Mouse (Mus musculus) kidney, embryonic 16.5 days (tissue): Measurements from ENCODE around the gene Prr23a3. TPM values are rescaled to one million over a fixed set of nuclear protein-coding genes. Genes with fewer than 3 reads are reported as not detected.
A peak's percentile ranks its signal among the peaks of the same experiment; 100 is the strongest.

Experiments
- ATAC-seq: fragments of 200-750 bp; cut with Nextera tagmentation; 2 replicates; pipeline ENCODE4 v1.8.0; 2017; ENCODE audit warnings: moderate TSS enrichment; ENCODE audit not compliant: low FRiP score, low TSS enrichment
- H3K27ac ChIP-seq: fragments of 300-500 bp; sonication (generic); 2 replicates; pipeline ENCODE4 v1.5.1; 2014; ENCODE audit warnings: low read length
- H3K27me3 ChIP-seq: fragments of 300-500 bp; sonication (generic); 2 replicates; pipeline ENCODE4 v1.6.1; 2014; ENCODE audit warnings: low read length, control low read depth, mixed read lengths; ENCODE audit not compliant: insufficient read depth
- H3K36me3 ChIP-seq: fragments of 300-500 bp; sonication (generic); 2 replicates; pipeline ENCODE4 v1.6.1; 2014; ENCODE audit warnings: low read length, control low read depth, mixed read lengths; ENCODE audit not compliant: insufficient read depth
- H3K4me1 ChIP-seq: fragments of 300-500 bp; sonication (generic); 2 replicates; pipeline ENCODE4 v1.6.1; 2014; ENCODE audit warnings: low read length, control low read depth, mixed read lengths; ENCODE audit not compliant: insufficient read depth
- H3K4me2 ChIP-seq: fragments of 300-500 bp; sonication (generic); replicated peaks from 2 replicates; pipeline ENCODE4 v1.6.1; 2014; ENCODE audit warnings: low read depth, low read length
- H3K4me3 ChIP-seq: fragments of 300-500 bp; sonication (generic); 2 replicates; pipeline ENCODE4 v1.5.1; 2014; ENCODE audit warnings: mild to moderate bottlenecking, low read length
- H3K9ac ChIP-seq: fragments of 300-500 bp; sonication (generic); replicated peaks from 2 replicates; pipeline ENCODE4 v1.6.1; 2014; ENCODE audit warnings: low read length
- H3K9me3 ChIP-seq: fragments of 300-500 bp; sonication (generic); 2 replicates; pipeline ENCODE4 v1.6.1; 2016; ENCODE audit warnings: low read length, control low read depth
- WGBS: fragments of 180-500 bp; shearing (Covaris S2); extraction: QIAGEN DNeasy Blood & Tissue Kit; methylation state at CpG from one replicate; pipeline ENCODE4 v1.1.7; 2014; 5-methylcytosine and 5-hydroxymethylcytosine counted together
- polyA plus RNA-seq: library from polyadenylated mRNA; unstranded; fragments of >200 nt; fragmentation: Nextera tagmentation; extraction: Ambion mirVana; gene quantifications from 2 replicates; pipeline ENCODE4 v1.2.1, GENCODE M21; 2015

Prr23a3 gene
- polyA plus RNA-seq: not detected in 2 replicates

GRCm38 (mm10) chr9:98864571-98864970, at the start of gene Prr23a3:
Prr23a3 (plus strand) TSS chr9:98864767.
- 56% methylated on average over 22 of the region's 22 CpGs for WGBS
- 0 out of 2 replicates have a peak, but pooled peaks cover 2% of the 10 kb centered on the region for H3K9me3 ChIP-seq
- no peak within 1 kb of the TSS for H3K9ac ChIP-seq
- no peaks in the 10 kb centered on the region for H3K27me3 ChIP-seq
- ATAC-seq: no peak
- H3K27ac ChIP-seq: no peak within 1 kb of the TSS
- H3K36me3 ChIP-seq: no peaks in the 10 kb centered on the region
- H3K4me1 ChIP-seq: no peaks in the 10 kb centered on the region
- no peak within 1 kb of the TSS for H3K4me3 ChIP-seq
- H3K4me2 ChIP-seq: no peak within 1 kb of the TSS

- 60% methylated on average over 3 of the region's 3 CpGs for WGBS
- Histone ChIP-seq H3K9me3 (no peaks in the 10 kb centered on the region), H3K9ac (no peak overlapping the region), H3K27ac (no peak overlapping the region), H3K27me3 (no peaks in the 10 kb centered on the region), H3K4me1 (no peaks in the 10 kb centered on the region), H3K36me3 (no peaks in the 10 kb centered on the region), H3K4me3 (no peak overlapping the region), H3K4me2 (no peak overlapping the region)
- ATAC-seq: no peak
Observed at GRCm38 (mm10) chr9:98816066-98816465, 48.5 kb upstream of the Prr23a3 start.

GRCm38 (mm10) chr9:98817592-98817991, 47.0 kb upstream of the Prr23a3 start:
- 83% methylated on average over 7 of the region's 7 CpGs for WGBS
- Histone ChIP-seq H3K9ac (no peak overlapping the region), H3K9me3 (no peaks in the 10 kb centered on the region), H3K36me3 (no peaks in the 10 kb centered on the region), H3K27me3 (no peaks in the 10 kb centered on the region), H3K4me2 (no peak overlapping the region), H3K4me3 (no peak overlapping the region), H3K27ac (no peak overlapping the region), H3K4me1 (no peaks in the 10 kb centered on the region)
- ATAC-seq: no peak

- no peak for ATAC-seq
- Histone ChIP-seq H3K9me3 (peaks cover 8% of the 10 kb centered on the region; the same call in 1 of the 2 replicates), H3K36me3 (no peaks in the 10 kb centered on the region), H3K4me3 (no peak overlapping the region), H3K27ac (no peak overlapping the region), H3K4me1 (no peaks in the 10 kb centered on the region), H3K9ac (no peak overlapping the region), H3K4me2 (no peak overlapping the region), H3K27me3 (no peaks in the 10 kb centered on the region)
- 25% methylated on average over 5 of the region's 5 CpGs for WGBS
Observed at GRCm38 (mm10) chr9:98818971-98819370, 45.6 kb upstream of the Prr23a3 start.

- Histone ChIP-seq H3K36me3 (no peaks in the 10 kb centered on the region), H3K4me1 (no peaks in the 10 kb centered on the region), H3K4me2 (no peak overlapping the region), H3K9me3 (peaks cover 8% of the 10 kb centered on the region; the same call in 1 of the 2 replicates), H3K27me3 (no peaks in the 10 kb centered on the region), H3K9ac (no peak overlapping the region), H3K4me3 (no peak overlapping the region), H3K27ac (no peak overlapping the region)
- ATAC-seq: no peak
- WGBS: 74% methylated on average over 2 of the region's 2 CpGs
Observed at GRCm38 (mm10) chr9:98819481-98819880, 45.1 kb upstream of the Prr23a3 start.

- no peak overlapping the region for H3K9ac ChIP-seq
- no peak overlapping the region for H3K4me3 ChIP-seq
- H3K4me1 ChIP-seq: no peaks in the 10 kb centered on the region
- peaks cover 8% of the 10 kb centered on the region; the same call in 1 of the 2 replicates for H3K9me3 ChIP-seq
- no peaks in the 10 kb centered on the region for H3K36me3 ChIP-seq
- H3K27me3 ChIP-seq: no peaks in the 10 kb centered on the region
- WGBS: 95% methylated on average over 4 of the region's 4 CpGs
- no peak for ATAC-seq
- no peak overlapping the region for H3K4me2 ChIP-seq
- no peak overlapping the region for H3K27ac ChIP-seq
Observed at GRCm38 (mm10) chr9:98820461-98820860, 44.1 kb upstream of the Prr23a3 start.

GRCm38 (mm10) chr9:98821067-98821466, 43.5 kb upstream of the Prr23a3 start:
- Histone ChIP-seq H3K27me3 (no peaks in the 10 kb centered on the region), H3K36me3 (no peaks in the 10 kb centered on the region), H3K27ac (no peak overlapping the region), H3K4me2 (no peak overlapping the region), H3K4me3 (no peak overlapping the region), H3K4me1 (no peaks in the 10 kb centered on the region), H3K9ac (no peak overlapping the region), H3K9me3 (peaks cover 8% of the 10 kb centered on the region; the same call in 1 of the 2 replicates)
- ATAC-seq: no peak

- H3K27me3 ChIP-seq: no peaks in the 10 kb centered on the region
- H3K4me3 ChIP-seq: no peak overlapping the region
- peaks cover 8% of the 10 kb centered on the region; the same call in 1 of the 2 replicates for H3K9me3 ChIP-seq
- H3K36me3 ChIP-seq: no peaks in the 10 kb centered on the region
- no peaks in the 10 kb centered on the region for H3K4me1 ChIP-seq
- WGBS: 92% methylated on average over 7 of the region's 7 CpGs
- no peak overlapping the region for H3K9ac ChIP-seq
- H3K27ac ChIP-seq: no peak overlapping the region
- no peak for ATAC-seq
- no peak overlapping the region for H3K4me2 ChIP-seq
Observed at GRCm38 (mm10) chr9:98823805-98824204, 40.8 kb upstream of the Prr23a3 start.

GRCm38 (mm10) chr9:98829508-98829907, 35.1 kb upstream of the Prr23a3 start:
- H3K36me3 ChIP-seq: no peaks in the 10 kb centered on the region
- no peak overlapping the region for H3K4me3 ChIP-seq
- no peak overlapping the region for H3K27ac ChIP-seq
- ATAC-seq: peak; percentile 65
- no peak overlapping the region for H3K9ac ChIP-seq
- H3K9me3 ChIP-seq: no peaks in the 10 kb centered on the region
- WGBS: 14% methylated on average over 5 of the region's 5 CpGs
- H3K27me3 ChIP-seq: no peaks in the 10 kb centered on the region
- no peak overlapping the region for H3K4me2 ChIP-seq
- H3K4me1 ChIP-seq: peaks cover 3% of the 10 kb centered on the region; the same call in 1 of the 2 replicates

GRCm38 (mm10) chr9:98837537-98838074, 27.0 kb upstream of the Prr23a3 start:
- H3K36me3 ChIP-seq: no peaks in the 10 kb centered on the region
- no peaks in the 10 kb centered on the region for H3K4me1 ChIP-seq
- no peak overlapping the region for H3K4me3 ChIP-seq
- ATAC-seq: peak; percentile 95
- no peaks in the 10 kb centered on the region for H3K27me3 ChIP-seq
- H3K27ac ChIP-seq: no peak overlapping the region
- no peak overlapping the region for H3K9ac ChIP-seq
- H3K9me3 ChIP-seq: peaks cover 3% of the 10 kb centered on the region; the same call in 1 of the 2 replicates
- WGBS: 35% methylated on average over 7 of the region's 7 CpGs
- H3K4me2 ChIP-seq: no peak overlapping the region
